Mouse (Mus musculus): ENCODE measurements at regions not wholly inside any gene's neighbourhood (a gene's known extent, or its start where the extent isn't known, plus 50 kb on each side); places are given as distances from the start of the nearest gene placed in this dataset.
A peak's percentile ranks its signal among the peaks of the same experiment; 100 is the strongest.

- Histone ChIP-seq H3K4me3 (ENCODE audit: low read depth, low read length) (no peak overlapping the region), H3K27ac (ENCODE audit: low read depth) (no peak overlapping the region), H3K4me2 (no peak overlapping the region), H3K9ac (no peak overlapping the region), H3K36me3 (ENCODE audit: insufficient read depth) (no peaks in the 10 kb centered on the region), H3K9me3 (ENCODE audit: low read depth, low read length) (no peaks in the 10 kb centered on the region), H3K27me3 (ENCODE audit: insufficient read depth, low read length) (no peaks in the 10 kb centered on the region), H3K4me1 (ENCODE audit: insufficient read depth) (no peaks in the 10 kb centered on the region)
- no peak for TF ChIP-seq CTCF (IDR thresholded peaks at IDR 0.05; ENCODE audit: low read depth)
- no peak for DNase-seq
- 85% methylated on average over 22 of the region's 22 CpGs for whole genome bisulfite sequencing
- no peak for ATAC-seq (ENCODE audit: insufficient read depth)
These were observed 472.6 kb downstream of the Zfp704 start for GRCm38 (mm10) chr3:9137131-9137874.

GRCm38 (mm10) chr3:9133991-9134390 lies 475.9 kb downstream of the Zfp704 start:
- TF ChIP-seq CTCF (IDR thresholded peaks at IDR 0.05; ENCODE audit: low read depth), result no peak
- no peak overlapping the region for H3K4me2 ChIP-seq
- no peaks in the 10 kb centered on the region for H3K36me3 ChIP-seq (ENCODE audit: insufficient read depth)
- H3K9ac ChIP-seq, result no peak overlapping the region
- H3K4me3 ChIP-seq (ENCODE audit: low read depth, low read length), result no peak overlapping the region
- H3K27ac ChIP-seq (ENCODE audit: low read depth), result no peak overlapping the region
- no peaks in the 10 kb centered on the region for H3K4me1 ChIP-seq (ENCODE audit: insufficient read depth)
- no peaks in the 10 kb centered on the region for H3K27me3 ChIP-seq (ENCODE audit: insufficient read depth, low read length)
- no peaks in the 10 kb centered on the region for H3K9me3 ChIP-seq (ENCODE audit: low read depth, low read length)
- ATAC-seq (ENCODE audit: insufficient read depth), result no peak
- WGBS, result 64% methylated on average over 12 of the region's 12 CpGs
- DNase-seq, result no peak

- no peaks in the 10 kb centered on the region for H3K4me1 ChIP-seq (ENCODE audit: insufficient read depth)
- no peak overlapping the region for H3K4me3 ChIP-seq (ENCODE audit: low read depth, low read length)
- DNase-seq (no peak), ATAC-seq (ENCODE audit: insufficient read depth) (no peak)
- no peak for TF ChIP-seq CTCF (IDR thresholded peaks at IDR 0.05; ENCODE audit: low read depth)
- no peak overlapping the region for H3K4me2 ChIP-seq
- WGBS, result 70% methylated on average over 12 of the region's 12 CpGs
- no peaks in the 10 kb centered on the region for H3K9me3 ChIP-seq (ENCODE audit: low read depth, low read length)
- H3K27ac ChIP-seq (ENCODE audit: low read depth), result no peak overlapping the region
- H3K9ac ChIP-seq, result no peak overlapping the region
- H3K27me3 ChIP-seq (ENCODE audit: insufficient read depth, low read length), result no peaks in the 10 kb centered on the region
- H3K36me3 ChIP-seq (ENCODE audit: insufficient read depth), result no peaks in the 10 kb centered on the region
These were observed 477.7 kb downstream of the Zfp704 start for GRCm38 (mm10) chr3:9132104-9132751.

- Histone ChIP-seq H3K9ac (no peak overlapping the region), H3K4me3 (ENCODE audit: low read depth, low read length) (no peak overlapping the region), H3K27ac (ENCODE audit: low read depth) (no peak overlapping the region), H3K4me1 (ENCODE audit: insufficient read depth) (no peaks in the 10 kb centered on the region), H3K9me3 (ENCODE audit: low read depth, low read length) (no peaks in the 10 kb centered on the region), H3K4me2 (no peak overlapping the region), H3K36me3 (ENCODE audit: insufficient read depth) (no peaks in the 10 kb centered on the region), H3K27me3 (ENCODE audit: insufficient read depth, low read length) (no peaks in the 10 kb centered on the region)
- WGBS, result 61% methylated on average over 4 of the region's 4 CpGs
- no peak for TF ChIP-seq CTCF (IDR thresholded peaks at IDR 0.05; ENCODE audit: low read depth)
- no peak for ATAC-seq (ENCODE audit: insufficient read depth)
- no peak for DNase-seq
These were observed 478.5 kb downstream of the Zfp704 start for GRCm38 (mm10) chr3:9131366-9131765.

- Histone ChIP-seq H3K27me3 (ENCODE audit: insufficient read depth, low read length) (no peaks in the 10 kb centered on the region), H3K36me3 (ENCODE audit: insufficient read depth) (no peaks in the 10 kb centered on the region), H3K9me3 (ENCODE audit: low read depth, low read length) (no peaks in the 10 kb centered on the region), H3K4me1 (ENCODE audit: insufficient read depth) (no peaks in the 10 kb centered on the region), H3K4me3 (ENCODE audit: low read depth, low read length) (no peak overlapping the region), H3K9ac (no peak overlapping the region), H3K27ac (ENCODE audit: low read depth) (no peak overlapping the region), H3K4me2 (no peak overlapping the region)
- peak; percentile 25 for DNase-seq
- no peak for TF ChIP-seq CTCF (IDR thresholded peaks at IDR 0.05; ENCODE audit: low read depth)
- 77% methylated on average over 4 of the region's 4 CpGs for WGBS
- ATAC-seq (ENCODE audit: insufficient read depth), result no peak
These were observed 481.5 kb downstream of the Zfp704 start for GRCm38 (mm10) chr3:9128407-9128806.

GRCm38 (mm10) chr3:9123079-9123478 lies 486.8 kb downstream of the Zfp704 start:
- ATAC-seq (ENCODE audit: insufficient read depth) (no peak), DNase-seq (peak; percentile 14)
- Histone ChIP-seq H3K27ac (ENCODE audit: low read depth) (no peak overlapping the region), H3K27me3 (ENCODE audit: insufficient read depth, low read length) (no peaks in the 10 kb centered on the region), H3K36me3 (ENCODE audit: insufficient read depth) (no peaks in the 10 kb centered on the region), H3K9me3 (ENCODE audit: low read depth, low read length) (no peaks in the 10 kb centered on the region), H3K9ac (no peak overlapping the region), H3K4me3 (ENCODE audit: low read depth, low read length) (no peak overlapping the region), H3K4me1 (ENCODE audit: insufficient read depth) (no peaks in the 10 kb centered on the region), H3K4me2 (no peak overlapping the region)
- no peak for TF ChIP-seq CTCF (IDR thresholded peaks at IDR 0.05; ENCODE audit: low read depth)
- WGBS, result 47% methylated on average over 5 of the region's 5 CpGs

- DNase-seq (no peak), ATAC-seq (ENCODE audit: insufficient read depth) (no peak)
- no peak overlapping the region for H3K27ac ChIP-seq (ENCODE audit: low read depth)
- no peaks in the 10 kb centered on the region for H3K4me1 ChIP-seq (ENCODE audit: insufficient read depth)
- no peaks in the 10 kb centered on the region for H3K36me3 ChIP-seq (ENCODE audit: insufficient read depth)
- WGBS, result 79% methylated on average over 3 of the region's 3 CpGs
- TF ChIP-seq CTCF (IDR thresholded peaks at IDR 0.05; ENCODE audit: low read depth), result no peak
- H3K9ac ChIP-seq, result no peak overlapping the region
- no peak overlapping the region for H3K4me2 ChIP-seq
- no peaks in the 10 kb centered on the region for H3K9me3 ChIP-seq (ENCODE audit: low read depth, low read length)
- no peaks in the 10 kb centered on the region for H3K27me3 ChIP-seq (ENCODE audit: insufficient read depth, low read length)
- H3K4me3 ChIP-seq (ENCODE audit: low read depth, low read length), result no peak overlapping the region
These were observed 492.0 kb downstream of the Zfp704 start for GRCm38 (mm10) chr3:9117913-9118312.
